Mouse (Mus musculus) megakaryocyte, embryonic 14.5 days (primary cell): ENCODE data around the gene Rcn1. TPM values are rescaled to one million over a fixed set of nuclear protein-coding genes. Genes with fewer than 3 reads are reported as not detected.

ENCODE experiments used
- H3K27me3 ChIP-seq: replicated peaks from 2 replicates; pipeline ENCODE3; 2012; ENCODE audit warnings: inconsistent platforms
- H3K36me3 ChIP-seq: replicated peaks from 2 replicates; pipeline ENCODE3; 2012; ENCODE audit warnings: low read length, inconsistent platforms, mixed read lengths
- H3K4me1 ChIP-seq: 2 replicates; pipeline ENCODE4 v1.6.1; 2012; ENCODE audit warnings: inconsistent platforms
- H3K4me3 ChIP-seq: replicated peaks from 2 replicates; pipeline ENCODE3; 2012; ENCODE audit warnings: moderate library complexity, mild to moderate bottlenecking, inconsistent platforms
- H3K9me3 ChIP-seq: 2 replicates; pipeline ENCODE4 v1.6.1; 2012; ENCODE audit warnings: inconsistent platforms
- FLI1 ChIP-seq: IDR thresholded peaks from 2 replicates; pipeline ENCODE4 v1.6.1; 2012; ENCODE audit warnings: low read length, inconsistent platforms, mixed read lengths
- GATA1 ChIP-seq: IDR thresholded peaks from 3 replicates; pipeline ENCODE4 v1.6.1; 2012; ENCODE audit warnings: mixed read lengths, low read length, inconsistent platforms, borderline replicate concordance
- polyA plus RNA-seq: library from polyadenylated mRNA; stranded (reverse); fragments of >175 nt; gene quantifications from 2 replicates; pipeline ENCODE4 v1.2.3, GENCODE M21; 2012; ENCODE audit warnings: low replicate concordance; ENCODE audit not compliant: insufficient read depth

Gene Rcn1
- polyA plus RNA-seq, 1 experiment = 2.7 TPM

- Histone ChIP-seq H3K4me3 (no peak overlapping the region), H3K4me1 (peaks cover 13% of the 10 kb centered on the region), H3K27me3 (no peaks in the 10 kb centered on the region), H3K9me3 (peaks cover 12% of the 10 kb centered on the region), H3K36me3 (peaks cover 24% of the 10 kb centered on the region)
- TF ChIP-seq GATA1 = no peak
- TF ChIP-seq FLI1 = no peak
These were observed 16.1 kb downstream of the Rcn1 start for GRCm38 (mm10) chr2:105383063-105383462.

GRCm38 (mm10) chr2:105380757-105381319, 18.3 kb downstream of the Rcn1 start:
- H3K4me3 ChIP-seq = no peak overlapping the region
- no peak for TF ChIP-seq FLI1
- TF ChIP-seq GATA1 = no peak
- H3K36me3 ChIP-seq = peaks cover 5% of the 10 kb centered on the region
- H3K9me3 ChIP-seq = peaks cover 12% of the 10 kb centered on the region
- no peaks in the 10 kb centered on the region for H3K27me3 ChIP-seq
- peaks cover 4% of the 10 kb centered on the region for H3K4me1 ChIP-seq

- no peaks in the 10 kb centered on the region for H3K27me3 ChIP-seq
- no peaks in the 10 kb centered on the region for H3K36me3 ChIP-seq
- H3K9me3 ChIP-seq = peaks cover 12% of the 10 kb centered on the region
- TF ChIP-seq GATA1 (no peak), FLI1 (no peak)
- H3K4me1 ChIP-seq = no peaks in the 10 kb centered on the region
- no peak overlapping the region for H3K4me3 ChIP-seq
These were observed 19.4 kb downstream of the Rcn1 start for GRCm38 (mm10) chr2:105379682-105380081.

GRCm38 (mm10) chr2:105375705-105376104, 23.4 kb downstream of the Rcn1 start:
- Histone ChIP-seq H3K4me1 (no peaks in the 10 kb centered on the region), H3K4me3 (no peak overlapping the region), H3K27me3 (peaks cover 21% of the 10 kb centered on the region), H3K36me3 (no peaks in the 10 kb centered on the region), H3K9me3 (peaks cover 7% of the 10 kb centered on the region)
- no peak for TF ChIP-seq GATA1
- no peak for TF ChIP-seq FLI1

- no peaks in the 10 kb centered on the region for H3K36me3 ChIP-seq
- no peak overlapping the region for H3K4me3 ChIP-seq
- peaks cover 24% of the 10 kb centered on the region for H3K27me3 ChIP-seq
- no peaks in the 10 kb centered on the region for H3K4me1 ChIP-seq
- peaks cover 6% of the 10 kb centered on the region for H3K9me3 ChIP-seq
- TF ChIP-seq GATA1 = no peak
- TF ChIP-seq FLI1 = no peak
These were observed 23.9 kb downstream of the Rcn1 start for GRCm38 (mm10) chr2:105375261-105375660.

GRCm38 (mm10) chr2:105373658-105374057, 25.5 kb downstream of the Rcn1 start:
- Histone ChIP-seq H3K4me1 (no peaks in the 10 kb centered on the region), H3K27me3 (peaks cover 29% of the 10 kb centered on the region), H3K36me3 (no peaks in the 10 kb centered on the region), H3K4me3 (no peak overlapping the region), H3K9me3 (peaks cover 6% of the 10 kb centered on the region; the same call in 1 of the 2 replicates)
- no peak for TF ChIP-seq FLI1
- TF ChIP-seq GATA1 = no peak

GRCm38 (mm10) chr2:105372727-105373126, 26.4 kb downstream of the Rcn1 start:
- no peak for TF ChIP-seq FLI1
- TF ChIP-seq GATA1 = no peak
- H3K36me3 ChIP-seq = no peaks in the 10 kb centered on the region

GRCm38 (mm10) chr2:105372156-105372555, 27.0 kb downstream of the Rcn1 start:
- TF ChIP-seq FLI1 (no peak), GATA1 (no peak)
- Histone ChIP-seq H3K27me3 (peaks cover 29% of the 10 kb centered on the region), H3K4me1 (peaks cover 5% of the 10 kb centered on the region; the same call in 1 of the 2 replicates), H3K4me3 (no peak overlapping the region), H3K9me3 (peaks cover 6% of the 10 kb centered on the region; the same call in 1 of the 2 replicates), H3K36me3 (no peaks in the 10 kb centered on the region)

More at GRCm38 (mm10) chr2:105372727-105373126, 26.4 kb downstream of the Rcn1 start:
- H3K4me1 ChIP-seq = no peaks in the 10 kb centered on the region
- peaks cover 29% of the 10 kb centered on the region for H3K27me3 ChIP-seq
- peaks cover 6% of the 10 kb centered on the region; the same call in 1 of the 2 replicates for H3K9me3 ChIP-seq
- no peak overlapping the region for H3K4me3 ChIP-seq

- H3K36me3 ChIP-seq = no peaks in the 10 kb centered on the region
- H3K4me1 ChIP-seq = peaks cover 5% of the 10 kb centered on the region; the same call in 1 of the 2 replicates
- H3K9me3 ChIP-seq = peaks cover 6% of the 10 kb centered on the region; the same call in 1 of the 2 replicates
- H3K27me3 ChIP-seq = peaks cover 29% of the 10 kb centered on the region
- H3K4me3 ChIP-seq = no peak overlapping the region
- TF ChIP-seq GATA1 (no peak), FLI1 (no peak)
These were observed 28.4 kb downstream of the Rcn1 start for GRCm38 (mm10) chr2:105370698-105371097.

- no peak overlapping the region for H3K4me3 ChIP-seq
- TF ChIP-seq FLI1 (no peak), GATA1 (no peak)
- no peaks in the 10 kb centered on the region for H3K36me3 ChIP-seq
- peaks cover 6% of the 10 kb centered on the region; the same call in 1 of the 2 replicates for H3K9me3 ChIP-seq
- peaks cover 5% of the 10 kb centered on the region; the same call in 1 of the 2 replicates for H3K4me1 ChIP-seq
- H3K27me3 ChIP-seq = peaks cover 29% of the 10 kb centered on the region
These were observed 28.9 kb downstream of the Rcn1 start for GRCm38 (mm10) chr2:105370240-105370639.
